Mouse (Mus musculus) heart, adult 9 months (tissue): Measurements from ENCODE around the gene Tanc1.

Experiments used
- DNase-seq, 2 experiments: peaks; one replicate each; pipeline ENCODE4 v3.0.0; 2022; ENCODE audit warnings: low spot score in 2 of 2

The Tanc1 gene

DNA sequence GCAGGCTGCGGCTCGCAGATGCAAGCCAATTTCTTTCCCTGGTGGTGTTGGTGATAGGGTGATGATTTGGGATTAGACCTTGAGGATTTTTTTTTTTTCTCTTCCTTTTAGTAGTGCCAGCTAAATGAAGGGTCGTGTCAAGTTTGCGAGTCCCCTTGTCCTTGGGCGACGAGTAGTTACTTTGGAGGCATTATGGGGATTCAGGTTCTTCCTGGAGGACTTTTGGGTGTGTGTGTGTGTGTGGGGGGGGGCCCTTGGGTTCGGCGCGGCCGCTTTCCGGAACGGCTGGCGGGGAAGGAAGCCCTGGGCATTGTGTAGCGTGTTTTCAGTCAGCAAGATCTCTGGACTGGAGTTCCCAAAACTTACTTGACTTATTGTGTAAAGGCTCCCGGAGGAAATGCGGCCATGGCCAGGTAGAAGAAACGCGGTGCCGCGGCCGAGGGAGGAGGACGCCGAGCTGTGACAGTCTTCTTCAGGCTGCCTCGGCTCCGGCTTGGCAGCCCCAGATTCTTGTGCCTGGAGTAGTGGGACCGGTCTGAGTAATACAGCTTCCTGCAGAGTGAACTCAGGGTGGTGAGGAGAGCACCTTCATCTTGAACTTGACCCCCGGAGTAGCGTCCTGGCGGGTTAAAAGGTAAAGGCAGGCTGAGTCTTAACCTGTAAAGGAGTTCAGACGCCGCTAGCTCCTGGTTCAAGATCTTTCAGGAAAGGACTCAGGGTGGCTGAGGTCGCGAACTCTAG is 1.1 kb downstream of the Tanc1 start:
- peak; percentile 40 to 56 for DNase-seq

DNA sequence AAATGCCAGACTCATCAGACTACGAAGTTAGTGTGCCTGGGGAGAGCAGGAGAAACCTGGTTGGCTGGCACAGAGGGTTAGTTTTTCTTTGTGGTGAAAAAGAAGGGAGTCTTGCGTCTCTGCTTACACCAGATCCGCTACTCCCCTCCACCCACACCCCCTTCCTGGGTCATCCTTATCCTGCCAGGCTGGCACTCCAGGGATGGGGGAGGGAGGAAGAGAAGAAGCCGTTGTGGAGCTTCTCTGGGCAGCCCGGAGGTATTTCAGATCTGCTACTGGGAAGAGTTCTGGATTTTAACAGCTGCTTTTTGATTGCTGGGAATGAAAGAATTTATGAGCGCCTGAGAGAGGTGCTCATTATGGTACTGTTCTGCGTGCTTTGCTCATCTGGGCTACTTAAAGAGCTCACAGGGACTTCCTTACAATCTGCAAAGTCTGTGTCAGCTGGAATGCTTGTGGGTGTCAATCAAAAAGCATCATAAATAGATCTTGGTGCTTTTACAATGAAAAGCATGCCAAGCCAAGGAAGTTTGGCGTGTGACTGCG is 1.7 kb downstream of the Tanc1 start:
- DNase-seq = no peak

DNA sequence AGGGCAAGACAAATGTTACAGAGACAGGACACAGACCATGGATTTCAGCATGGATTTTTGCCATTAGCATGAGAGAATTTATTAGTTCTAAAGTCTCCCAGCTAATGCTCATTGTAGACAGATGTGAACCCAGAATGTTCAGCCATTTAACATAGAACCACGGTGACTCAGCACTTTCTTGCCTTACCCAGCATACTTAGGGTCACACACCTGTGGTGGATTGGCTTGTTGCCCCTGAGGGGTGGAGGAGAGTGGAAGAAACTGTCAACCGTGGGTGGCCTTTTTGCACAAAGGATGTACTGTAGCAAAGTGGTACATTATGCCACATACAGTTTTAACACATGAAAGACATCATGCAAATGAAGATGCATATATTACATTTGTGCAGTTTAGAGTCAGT is 5.0 kb downstream of the Tanc1 start:
- DNase-seq = no peak

DNA sequence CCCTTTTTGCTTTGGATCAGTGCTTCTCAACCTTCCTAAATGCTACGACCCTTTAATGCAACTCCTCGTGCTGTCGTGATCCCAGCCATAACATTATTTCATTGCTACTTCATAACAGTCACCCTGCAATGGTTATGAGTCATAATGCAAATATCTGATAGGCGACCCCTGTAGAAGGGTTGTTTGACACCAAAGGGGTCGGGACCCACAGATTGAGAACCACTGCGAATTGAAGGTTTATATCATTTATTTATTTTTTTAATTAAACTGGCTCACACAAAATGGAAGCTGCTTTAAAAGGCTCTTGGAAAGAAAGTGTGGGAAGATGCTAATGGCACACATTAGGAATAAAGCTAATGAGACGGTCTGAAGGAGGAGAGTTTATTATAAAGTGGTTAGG is 7.2 kb downstream of the Tanc1 start:
- no peak for DNase-seq

DNA sequence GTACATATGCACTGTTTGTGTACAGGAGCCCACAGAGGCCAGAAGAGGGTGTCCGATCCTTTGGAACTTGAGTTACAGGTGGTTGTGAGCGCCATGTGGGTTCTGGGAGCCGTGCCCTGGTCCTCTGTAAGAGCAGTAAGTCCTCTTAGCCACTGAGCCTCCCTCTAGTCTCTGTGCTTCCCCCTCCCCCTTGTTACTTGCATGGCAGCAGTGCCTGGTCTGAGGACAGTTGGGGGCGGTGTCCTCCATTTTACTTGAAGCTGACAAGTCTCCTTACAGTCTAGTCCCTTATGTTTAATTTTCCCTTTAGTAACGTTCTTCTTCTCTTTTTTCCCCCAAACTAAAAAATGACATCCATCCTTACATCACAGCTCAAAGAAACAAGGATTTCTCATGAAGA is 8.8 kb downstream of the Tanc1 start:
- DNase-seq = no peak

DNA sequence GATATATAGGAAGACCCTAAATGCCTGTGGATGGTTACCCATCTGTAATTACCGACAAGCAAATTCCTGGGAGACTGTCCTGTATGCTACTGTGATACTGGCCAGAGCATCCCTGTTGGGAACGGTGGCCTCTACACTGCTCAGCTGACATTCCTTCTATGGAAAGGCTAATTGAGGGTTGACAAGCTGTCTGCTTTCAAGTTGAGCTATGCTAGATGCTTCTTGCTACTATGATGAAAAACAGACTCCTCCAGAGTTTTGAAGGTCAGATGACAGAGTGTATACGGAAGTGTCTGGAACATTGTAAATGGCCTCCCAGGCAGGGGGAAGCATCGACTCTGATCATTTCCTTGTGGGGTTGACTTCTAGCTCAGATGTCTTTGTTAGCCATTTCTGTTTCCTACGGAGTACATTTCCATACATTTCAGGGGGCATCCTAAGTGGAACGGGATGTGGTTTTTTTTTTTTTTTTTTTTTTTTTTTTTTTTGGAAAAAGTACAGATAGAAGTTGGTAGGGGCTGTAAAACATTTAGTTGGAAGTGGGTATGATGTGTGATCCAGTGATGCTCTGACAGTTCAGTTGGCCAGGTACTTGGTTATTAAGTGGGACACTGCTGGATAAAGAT is 10.8 kb downstream of the Tanc1 start:
- no peak for DNase-seq

DNA sequence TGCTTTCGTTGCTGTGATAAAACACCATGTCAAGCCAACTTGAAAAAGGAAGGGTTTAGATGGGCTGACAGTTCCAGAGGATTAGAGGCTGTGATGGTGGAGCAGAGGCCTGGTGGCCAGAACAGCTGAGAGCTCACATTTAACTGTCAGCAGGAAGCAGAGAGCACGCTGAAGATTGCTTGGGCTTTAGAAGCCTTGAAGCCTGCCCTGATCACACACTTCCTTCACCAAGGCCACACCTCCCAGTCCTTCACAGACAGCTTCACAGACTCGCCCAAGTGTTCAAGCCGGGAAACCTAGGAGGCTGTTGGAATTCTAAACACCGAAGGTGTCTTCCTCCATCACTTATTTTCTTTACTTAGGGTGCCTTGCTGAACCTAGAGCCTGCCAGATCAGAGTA is 12.0 kb downstream of the Tanc1 start:
- DNase-seq = no peak

DNA sequence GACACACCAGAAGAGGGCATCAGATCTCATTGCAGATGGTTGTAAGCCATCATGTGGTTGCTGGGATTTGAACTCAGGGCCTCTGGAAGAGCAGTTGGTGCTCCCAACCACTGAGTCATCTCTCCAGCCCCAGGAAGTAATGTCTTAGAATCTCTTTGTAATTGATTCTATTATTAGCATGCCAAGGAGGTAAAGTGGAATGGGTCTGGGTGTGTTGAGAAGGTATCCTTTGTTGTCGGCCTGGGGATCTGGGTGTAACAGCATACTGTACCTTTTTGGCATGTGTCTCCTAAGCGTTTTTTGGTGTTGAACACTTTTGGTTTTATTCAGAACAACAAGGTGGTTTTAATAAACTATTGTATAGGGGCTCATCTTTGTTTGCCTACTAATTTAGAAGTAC is 13.6 kb downstream of the Tanc1 start:
- no peak for DNase-seq

DNA sequence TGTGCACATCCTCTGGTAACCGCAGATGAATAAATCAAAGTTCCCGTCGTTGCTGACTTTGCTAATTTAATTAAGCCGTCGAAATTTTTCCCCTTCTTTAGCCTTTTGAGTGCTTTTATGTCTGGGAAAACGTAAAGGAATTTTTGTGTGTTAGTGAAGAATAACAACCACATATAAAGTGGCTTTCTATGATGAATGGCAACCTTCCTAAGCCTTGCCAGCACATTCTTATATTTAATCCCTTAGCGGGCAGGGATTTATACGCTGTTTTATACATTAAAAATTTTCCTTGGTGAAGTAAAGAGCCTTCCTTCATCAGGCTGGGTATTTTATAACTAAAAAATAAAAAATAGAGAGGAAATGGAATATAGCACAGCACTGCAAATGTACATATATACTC is 14.1 kb downstream of the Tanc1 start:
- DNase-seq = no peak

DNA sequence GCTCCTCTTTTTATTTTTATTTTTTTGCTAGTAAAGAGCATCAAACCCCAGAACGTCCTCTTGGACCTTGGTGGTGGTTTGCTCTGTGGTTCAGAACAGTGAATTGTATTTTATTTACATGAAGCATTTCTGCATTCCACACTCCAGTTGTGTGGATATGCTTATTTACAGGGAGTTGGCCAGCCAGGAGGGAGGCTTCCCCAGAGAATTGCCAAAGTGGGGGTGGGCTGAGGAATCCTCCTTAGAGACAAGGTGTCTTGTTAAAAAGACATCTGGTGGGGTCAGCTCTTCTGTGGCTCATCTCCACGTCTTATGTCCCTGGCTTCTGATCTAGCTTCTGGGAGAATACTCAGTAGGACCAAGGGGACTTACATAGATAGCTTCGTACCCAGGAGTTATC is 14.6 kb downstream of the Tanc1 start:
- DNase-seq = no peak

DNA sequence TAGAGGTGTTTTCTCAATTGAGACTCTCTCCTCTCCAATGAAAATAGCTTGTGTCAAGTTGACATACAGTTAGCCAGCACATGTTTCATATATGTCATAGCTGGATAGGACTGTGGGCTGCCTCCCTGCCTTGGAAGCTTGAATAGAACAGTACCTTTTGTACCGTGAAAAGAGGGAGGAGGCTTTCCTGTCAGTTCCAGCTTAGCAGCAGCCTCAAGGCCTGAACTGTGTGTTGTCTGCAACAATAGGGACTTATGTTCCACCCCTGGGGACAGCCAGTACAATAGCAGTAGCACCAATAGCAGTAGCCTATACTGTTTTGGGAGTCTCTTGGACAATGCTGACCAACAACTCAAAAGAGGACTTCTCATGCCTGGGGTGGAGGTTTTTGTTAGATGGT is 15.7 kb downstream of the Tanc1 start:
- peak in 1 of 2 experiments; percentile 26 for DNase-seq

DNA sequence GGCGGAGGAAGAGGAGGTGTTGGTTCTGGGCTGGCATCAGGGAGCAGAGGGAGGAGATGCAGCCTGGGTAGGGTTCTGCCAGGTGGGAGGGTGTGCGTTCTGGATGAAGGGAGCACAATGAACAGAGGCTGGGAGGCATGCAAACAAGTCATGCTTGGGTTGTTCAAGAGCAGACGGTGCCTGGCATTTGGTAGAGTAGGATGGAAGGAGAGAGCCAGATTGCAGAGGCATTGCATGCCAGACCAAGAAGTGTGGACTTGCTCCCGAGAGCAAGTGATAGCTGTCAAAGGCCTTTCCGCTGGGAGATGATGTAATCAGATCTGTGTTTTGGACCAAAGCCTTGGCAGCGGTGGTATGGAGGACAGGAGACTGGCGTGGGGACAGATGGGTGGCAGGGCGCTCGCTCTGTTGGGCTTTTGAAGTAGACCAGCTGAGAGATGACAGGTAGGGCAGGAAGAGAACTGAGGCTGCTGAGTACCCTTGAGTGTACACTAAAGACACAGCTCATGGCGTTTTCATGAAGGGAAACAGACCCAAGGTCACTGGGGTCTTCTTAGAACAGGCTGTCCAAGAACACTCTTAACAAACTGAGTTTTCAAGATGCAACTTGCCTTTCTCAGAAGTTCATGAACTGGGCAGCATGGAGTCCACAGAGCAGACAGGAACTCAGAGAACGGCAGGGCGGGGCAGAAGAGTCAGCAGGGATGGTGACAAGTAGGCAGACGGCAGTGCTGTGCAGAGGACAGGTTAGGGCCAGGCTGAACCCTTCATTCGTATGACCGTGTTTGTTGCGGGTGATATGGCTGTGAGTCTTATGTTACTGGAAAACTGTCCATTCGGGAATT is 16.4 kb downstream of the Tanc1 start:
- DNase-seq = peak in 1 of 2 experiments; percentile 42

DNA sequence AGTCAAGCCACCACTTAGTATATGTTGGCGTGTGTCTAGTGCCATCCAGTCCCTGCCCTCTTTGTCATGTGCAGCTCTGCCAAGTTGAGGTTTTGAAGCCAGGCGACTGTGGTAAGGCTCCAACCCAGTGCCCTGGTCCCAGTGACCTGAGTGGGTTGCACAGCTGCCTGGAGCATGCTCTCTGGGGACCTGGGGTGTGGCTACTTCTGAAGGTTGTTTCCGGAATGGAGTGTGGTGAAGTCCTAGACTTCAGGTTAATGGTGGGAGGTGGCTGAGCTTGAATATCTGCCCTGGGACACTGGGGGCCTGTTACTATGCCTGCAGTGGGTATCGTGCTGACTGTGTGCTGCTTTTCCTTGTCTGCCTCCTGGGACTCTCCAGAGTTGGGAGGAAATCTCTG is 18.0 kb downstream of the Tanc1 start:
- DNase-seq = peak in 1 of 2 experiments; percentile 45

DNA sequence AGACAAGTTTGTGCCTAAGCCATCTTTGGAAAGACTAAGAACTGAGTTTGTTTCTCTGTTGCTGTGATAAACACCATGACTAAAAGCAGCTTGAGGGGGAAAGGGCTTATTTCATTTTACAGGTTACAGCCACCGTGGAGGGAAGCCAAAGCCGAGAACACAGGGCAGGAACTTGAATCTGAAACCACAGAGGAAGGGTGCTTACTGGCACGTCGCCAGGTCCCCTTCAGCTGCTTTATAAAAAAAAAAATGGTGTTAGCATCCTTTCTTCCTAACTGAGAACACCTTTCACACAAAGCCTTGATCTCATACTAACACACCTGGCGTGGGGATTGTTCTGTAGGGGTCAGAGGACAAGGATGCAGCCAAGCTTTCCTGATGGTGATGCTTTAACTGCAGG is 19.6 kb downstream of the Tanc1 start:
- no peak for DNase-seq

DNA sequence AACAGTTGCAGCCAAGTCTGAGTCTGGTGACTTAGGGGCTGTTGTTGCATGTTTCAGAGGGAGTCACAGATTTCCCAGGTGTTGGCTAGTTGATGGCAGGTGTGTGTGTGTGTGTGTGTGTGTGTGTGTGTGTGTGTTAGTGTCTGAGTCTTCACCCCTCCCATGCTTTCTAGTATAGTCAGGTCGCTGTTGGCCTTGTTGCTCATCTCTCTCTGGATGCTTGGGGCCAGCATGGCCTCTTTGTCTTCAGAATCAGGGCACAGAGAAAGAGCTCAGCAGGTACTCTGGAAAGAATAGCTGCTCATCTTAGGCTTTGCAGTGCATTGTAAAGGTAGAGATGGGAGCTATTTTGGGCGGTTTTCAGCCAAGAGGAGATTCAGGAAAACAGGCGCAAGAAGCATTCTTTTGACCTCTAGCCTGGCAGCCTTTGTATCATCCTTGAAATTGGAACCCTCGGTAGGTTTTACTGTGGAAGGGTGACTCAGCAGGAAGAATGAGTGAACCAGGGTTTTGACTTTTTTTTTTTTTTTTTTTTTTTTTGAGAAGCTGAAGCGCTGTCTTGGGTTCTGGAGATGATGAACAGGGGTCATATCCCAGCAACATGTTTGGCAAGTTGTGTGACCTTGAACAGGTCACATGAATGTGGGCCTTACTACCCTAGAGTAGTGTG is 22.1 kb downstream of the Tanc1 start:
- DNase-seq = no peak

DNA sequence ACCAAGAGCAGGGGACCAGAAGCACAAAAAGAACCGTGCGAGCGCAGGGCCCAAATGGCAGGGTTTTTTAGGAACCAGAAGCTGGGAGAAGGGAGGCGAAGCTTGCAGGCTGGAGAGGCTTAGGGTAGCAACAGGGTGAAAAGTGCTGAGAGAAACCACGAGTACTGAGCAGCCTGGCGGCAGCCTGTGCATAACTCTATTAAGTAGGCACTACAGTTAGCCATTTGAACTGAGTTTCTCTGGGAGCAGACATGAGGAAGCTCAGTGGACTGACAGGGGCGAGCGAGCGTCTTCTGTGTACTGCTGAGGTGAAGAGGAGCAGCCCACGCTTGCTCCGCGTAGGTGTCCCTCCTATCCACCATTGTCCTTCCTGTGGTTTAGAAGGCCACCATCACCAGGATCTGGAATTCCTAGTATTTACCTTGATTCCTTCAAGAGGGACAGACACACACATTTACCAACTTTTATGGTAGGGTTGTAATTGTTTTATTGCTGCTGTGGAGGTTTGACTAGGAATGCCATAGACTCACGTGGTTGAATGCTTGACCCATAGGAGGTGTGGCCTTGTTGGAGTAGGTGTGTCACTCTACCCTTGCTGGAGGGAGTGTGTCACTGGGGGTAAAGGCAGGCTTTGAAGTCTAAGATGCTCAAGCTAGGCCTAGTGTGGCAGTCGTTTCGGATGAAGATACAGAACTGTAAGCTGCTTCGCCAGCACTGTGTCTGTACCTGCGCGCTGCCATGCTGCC is 25.4 kb downstream of the Tanc1 start:
- no peak for DNase-seq

DNA sequence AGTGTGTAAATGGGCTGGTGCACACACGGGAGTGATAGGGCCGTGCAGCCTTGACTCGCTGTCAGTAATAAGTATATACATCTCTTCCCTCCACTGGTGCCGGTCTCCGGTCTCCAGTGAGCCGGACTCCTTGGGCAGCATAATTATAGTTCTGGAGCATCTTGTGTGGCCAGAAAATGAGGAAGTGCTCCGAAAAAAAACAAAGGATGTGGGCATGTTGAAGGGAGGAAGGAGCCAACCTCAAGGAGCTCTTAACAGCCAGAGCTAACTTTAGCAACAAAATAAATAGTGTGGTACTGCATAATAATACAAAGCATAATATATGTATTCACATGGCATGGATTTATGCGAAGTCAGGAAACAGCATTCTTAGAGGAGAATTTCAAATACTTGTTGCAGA is 30.9 kb downstream of the Tanc1 start:
- DNase-seq = no peak

DNA sequence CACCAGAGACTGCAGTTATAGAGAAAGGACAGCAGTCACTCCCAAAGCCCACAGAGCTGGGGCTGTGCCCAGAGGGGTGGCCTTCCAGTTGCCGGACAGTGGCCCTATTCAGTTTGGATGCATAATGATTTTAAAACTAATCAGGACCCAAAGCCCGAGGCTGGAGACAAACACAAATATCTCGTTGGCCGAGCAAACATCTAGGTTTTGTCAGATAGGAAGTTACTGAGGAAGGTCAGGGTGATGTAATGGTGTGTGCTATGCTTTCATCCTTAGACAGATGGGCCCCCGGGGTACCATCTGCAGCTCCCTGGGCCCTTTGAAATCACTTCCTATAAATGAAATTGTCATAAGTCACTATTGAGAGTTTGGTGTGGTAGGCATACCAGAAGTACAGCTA is 33.0 kb downstream of the Tanc1 start:
- no peak for DNase-seq

DNA sequence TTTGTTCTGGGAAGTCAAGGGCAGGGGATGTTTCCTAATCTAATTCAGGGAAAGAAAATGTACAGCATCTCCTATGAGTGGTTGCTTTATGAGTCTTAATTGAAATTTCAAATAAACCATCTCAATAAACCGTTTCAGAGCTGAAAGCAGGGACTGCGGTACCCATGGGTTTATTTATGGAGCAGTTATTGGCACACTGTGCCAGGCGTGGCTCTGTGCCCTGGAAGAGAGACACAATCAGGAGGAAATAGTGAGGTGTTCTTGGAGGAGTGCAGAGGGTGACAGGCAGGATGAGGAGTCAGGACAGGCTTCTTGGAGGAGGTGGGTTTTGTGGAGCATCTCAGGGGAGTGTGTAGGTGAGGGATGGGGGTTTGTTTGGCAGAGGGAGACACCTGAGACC is 33.7 kb downstream of the Tanc1 start:
- no peak for DNase-seq

DNA sequence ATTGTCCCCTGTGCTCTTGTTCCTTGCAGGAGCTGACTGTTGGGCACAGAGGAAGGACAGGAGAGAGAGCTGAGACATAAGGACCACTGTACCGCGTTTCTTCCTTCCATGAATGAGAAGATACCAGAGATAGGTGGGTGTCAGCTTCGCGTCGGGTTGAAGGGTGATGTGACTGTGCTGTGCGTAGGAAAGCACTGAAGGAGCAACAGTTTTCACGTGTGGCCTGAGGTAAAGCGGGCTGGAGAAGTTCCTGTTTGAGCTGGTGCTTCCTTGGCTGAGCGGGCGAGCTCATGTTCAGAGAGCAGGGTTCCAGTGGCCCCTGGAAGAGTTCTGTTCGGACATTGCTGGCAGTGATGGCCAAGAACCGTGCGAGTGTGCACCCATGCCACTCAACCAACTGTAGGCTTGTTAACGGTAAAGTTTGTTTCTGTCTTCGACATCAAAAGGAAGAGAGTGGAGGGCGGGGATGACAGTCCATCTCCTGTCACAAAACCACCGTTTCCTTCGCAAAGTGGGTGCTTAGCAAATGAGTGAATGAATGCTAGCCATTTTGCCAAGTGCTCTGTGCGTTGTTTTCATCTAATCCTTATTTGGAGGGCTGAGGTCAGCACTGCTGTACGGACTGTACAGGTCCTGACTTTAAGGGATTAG is 35.0 kb downstream of the Tanc1 start:
- DNase-seq = no peak

DNA sequence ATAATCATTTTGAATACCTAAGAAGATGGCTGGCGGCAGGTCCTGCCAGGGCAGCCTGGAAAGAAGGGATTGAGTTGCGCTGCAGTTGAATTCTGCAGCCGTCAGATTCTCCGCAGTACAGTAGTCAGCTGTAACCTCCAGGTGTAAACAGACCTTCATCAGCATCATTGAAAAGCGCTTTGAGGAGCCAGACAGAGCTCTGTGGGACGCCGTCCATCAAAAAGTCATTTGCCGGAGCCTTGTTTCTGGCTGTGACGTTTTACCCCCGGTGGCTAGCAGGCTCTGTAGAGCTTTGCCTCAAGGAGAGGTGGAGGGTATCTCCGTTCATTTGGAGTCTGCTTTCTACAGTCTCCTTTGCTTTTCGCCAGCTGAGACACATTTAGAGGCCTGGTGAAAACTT is 36.6 kb downstream of the Tanc1 start:
- DNase-seq = no peak
